Mouse (Mus musculus) layer of hippocampus, adult 2 months (tissue): ENCODE results near the gene Gm5485. TPM values are rescaled to one million over a fixed set of nuclear protein-coding genes. Genes with fewer than 3 reads are reported as not detected.

ENCODE experiments used
- DNase-seq, 2 experiments: peaks; one replicate each; pipeline ENCODE4 v3.0.0; 2022; ENCODE audit warnings: low spot score in 2 of 2
- H3K27ac ChIP-seq: fragments of 200-600 bp; 2 replicates; pipeline ENCODE4 v1.8.1; 2022
- H3K4me3 ChIP-seq: fragments of 200-600 bp; 2 replicates; pipeline ENCODE4 v1.8.1; 2022; ENCODE audit warnings: mild to moderate bottlenecking
- CTCF ChIP-seq: fragments of 200-600 bp; conservative IDR thresholded peaks from 2 replicates; pipeline ENCODE4 v1.8.1; 2022; ENCODE audit warnings: antibody characterized with exemption, mild to moderate bottlenecking, moderate library complexity
- total RNA-seq, 2 experiments: library from RNA; stranded (reverse); gene quantifications; 2 replicates each; pipeline ENCODE4 v1.2.3; 2021

The Gm5485 gene
- total RNA-seq, 2 experiments from 2014 or later = not detected

DNA sequence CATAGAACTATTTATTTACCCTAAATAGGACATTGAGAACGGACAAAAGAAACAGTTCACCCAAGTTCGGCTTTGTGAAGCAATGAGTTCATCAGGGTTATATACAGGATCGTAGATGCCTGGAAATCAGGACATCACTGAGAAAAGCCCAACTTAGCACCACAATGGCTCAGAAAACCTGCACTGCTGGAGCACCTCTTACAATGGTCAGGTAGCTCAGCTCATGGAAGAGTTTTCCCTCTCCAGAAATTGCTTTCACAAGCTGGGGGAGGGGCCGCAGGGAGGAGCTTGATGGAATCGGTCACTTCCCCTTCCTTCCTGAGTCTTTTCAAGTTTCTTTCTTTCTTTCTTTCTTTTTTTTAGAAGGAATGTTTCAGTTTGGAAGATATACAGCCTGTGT lies 56.5 kb downstream of the Gm5485 start:
- no peak for TF ChIP-seq CTCF
- H3K4me3 ChIP-seq = no peak overlapping the region
- DNase-seq = no peak
- H3K27ac ChIP-seq = no peak overlapping the region

Other genes with a start within 250 kb of the Gm5485 start
- gene Dppa4, start 128.7 kb downstream of the Gm5485 start, total RNA-seq = not detected
- not detected for gene Dppa2, start 108.5 kb downstream of the Gm5485 start, total RNA-seq
- gene Morc1, start 18.8 kb upstream of the Gm5485 start, total RNA-seq = under 1 TPM in 1 of 2 experiments, not detected in 1; 0.25 TPM